Mouse (Mus musculus): Measurements from ENCODE around the gene Setd5. TPM values are rescaled to one million over a fixed set of nuclear protein-coding genes. Genes with fewer than 3 reads are reported as not detected.

Setd5 gene
- 100 to 1,000 TPM; 133 to 135 TPM for total RNA-seq (2021)

DNA sequence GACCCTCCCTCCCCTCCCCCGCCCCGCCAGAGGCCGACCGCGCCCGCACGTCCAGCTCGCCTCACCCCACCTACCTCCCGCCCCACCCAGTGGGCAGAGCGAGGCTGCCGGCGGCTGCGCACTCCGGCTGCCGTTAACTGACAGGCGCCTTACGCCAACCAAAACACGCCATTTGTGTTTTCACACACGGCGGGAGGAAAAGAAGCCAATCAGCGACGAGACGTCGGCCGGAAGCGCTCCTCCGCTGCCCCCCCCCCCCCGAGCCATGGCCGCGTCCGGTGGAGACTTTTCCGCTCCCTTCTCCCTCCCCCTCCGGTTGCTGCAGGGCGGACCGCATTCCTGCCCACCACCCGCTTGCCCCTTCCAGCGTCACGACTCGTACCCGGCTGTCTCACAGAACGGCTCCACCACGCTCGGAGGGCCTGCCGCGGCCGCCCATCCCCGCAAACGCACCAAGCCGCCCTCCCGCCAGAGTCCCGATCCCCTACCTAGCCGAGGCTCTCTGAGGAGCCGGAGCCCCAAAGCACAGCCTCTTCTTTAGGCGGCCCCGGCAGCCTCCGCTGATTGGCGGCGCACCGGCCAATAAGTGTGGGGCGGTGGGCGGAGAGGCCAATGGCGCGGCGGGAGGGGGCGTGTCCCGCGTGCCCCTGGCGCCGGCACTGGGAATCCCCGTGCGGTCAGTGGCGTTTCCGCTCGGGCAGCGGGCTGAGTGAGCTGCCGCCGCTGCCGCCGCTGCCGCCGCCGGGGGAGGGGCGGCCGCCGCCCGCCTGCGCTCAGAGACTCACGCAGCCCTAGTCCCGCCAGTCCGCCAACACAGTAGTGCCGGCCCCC, at the start of gene Setd5:
Setd5 (plus strand) TSS at position 680 of the 831 bp plus-strand sequence.
- intact Hi-C loops (cut with DNase I) = no loop called here

DNA sequence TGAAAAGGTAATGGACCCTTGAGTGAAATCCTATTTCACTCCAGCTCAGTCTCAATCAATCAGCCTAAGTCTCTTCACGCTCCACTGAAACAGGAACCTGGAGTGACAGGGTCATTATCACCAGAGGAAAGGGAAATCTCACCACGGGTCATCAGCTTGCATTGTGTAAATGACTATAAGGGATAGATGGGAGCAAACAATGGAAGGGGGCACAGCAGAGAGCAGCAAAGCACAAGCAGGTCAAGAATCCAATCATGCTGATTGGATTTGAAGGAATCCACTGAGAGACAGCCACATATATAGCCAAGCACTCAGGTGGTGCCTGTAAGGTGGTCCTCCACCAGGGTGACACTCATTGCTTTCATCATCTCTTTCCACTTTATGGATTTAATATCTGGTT, 49.7 kb upstream of the Setd5 start:
- no peak for DNase-seq (ENCODE audit: extremely low spot score in 1 of 2, low spot score in 2 of 2)
- intact Hi-C loops (cut with DNase I) = no loop called here

More for the DNA sequence above, at the start of gene Setd5:
- DNase-seq (ENCODE audit: extremely low spot score in 1 of 2, low spot score in 2 of 2) = peak; percentile 96 to 99

DNA sequence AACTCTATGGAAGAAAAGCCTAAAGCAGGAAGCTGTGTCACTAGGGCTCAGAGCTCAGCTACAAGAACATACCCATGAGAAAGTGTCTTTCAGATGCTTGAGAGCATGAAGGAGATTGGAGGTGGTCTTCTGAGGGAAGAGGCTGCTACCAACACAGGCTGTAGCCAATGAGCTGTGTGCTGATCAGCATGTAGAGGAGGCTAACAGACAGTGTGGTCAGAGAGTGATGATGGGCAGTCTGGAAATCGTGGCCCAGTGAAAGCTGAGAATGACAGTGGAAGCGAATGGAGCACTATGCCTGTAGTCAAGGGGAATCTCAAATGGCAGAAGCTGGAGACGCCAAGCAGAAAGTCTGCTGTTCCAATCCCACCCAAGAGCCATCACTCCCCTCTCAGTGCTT, 48.2 kb upstream of the Setd5 start:
- intact Hi-C loops (cut with DNase I) = no loop called here
- no peak for DNase-seq (ENCODE audit: extremely low spot score in 1 of 2, low spot score in 2 of 2)

DNA sequence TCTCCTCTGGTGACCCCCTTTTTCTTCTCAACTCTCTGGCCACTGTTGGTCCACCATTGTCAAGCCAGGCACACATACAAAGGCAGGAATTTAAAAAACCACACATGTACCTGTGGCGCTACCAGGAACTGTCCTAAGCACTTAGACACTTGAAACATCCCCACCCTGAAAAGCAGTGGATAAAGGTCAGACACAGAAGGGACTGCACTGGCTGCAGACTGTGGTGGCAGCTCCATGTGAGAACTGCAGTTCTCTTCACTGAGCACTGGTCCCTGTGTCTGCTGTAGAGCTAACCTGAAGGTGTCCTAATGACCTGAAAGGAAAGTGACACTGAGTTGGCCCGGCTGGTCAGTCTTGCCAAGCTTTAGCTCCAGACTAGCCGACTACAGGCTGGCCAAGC, 46.6 kb upstream of the Setd5 start:
- intact Hi-C loops (cut with DNase I) = no loop called here
- DNase-seq (ENCODE audit: extremely low spot score in 1 of 2, low spot score in 2 of 2) = no peak

DNA sequence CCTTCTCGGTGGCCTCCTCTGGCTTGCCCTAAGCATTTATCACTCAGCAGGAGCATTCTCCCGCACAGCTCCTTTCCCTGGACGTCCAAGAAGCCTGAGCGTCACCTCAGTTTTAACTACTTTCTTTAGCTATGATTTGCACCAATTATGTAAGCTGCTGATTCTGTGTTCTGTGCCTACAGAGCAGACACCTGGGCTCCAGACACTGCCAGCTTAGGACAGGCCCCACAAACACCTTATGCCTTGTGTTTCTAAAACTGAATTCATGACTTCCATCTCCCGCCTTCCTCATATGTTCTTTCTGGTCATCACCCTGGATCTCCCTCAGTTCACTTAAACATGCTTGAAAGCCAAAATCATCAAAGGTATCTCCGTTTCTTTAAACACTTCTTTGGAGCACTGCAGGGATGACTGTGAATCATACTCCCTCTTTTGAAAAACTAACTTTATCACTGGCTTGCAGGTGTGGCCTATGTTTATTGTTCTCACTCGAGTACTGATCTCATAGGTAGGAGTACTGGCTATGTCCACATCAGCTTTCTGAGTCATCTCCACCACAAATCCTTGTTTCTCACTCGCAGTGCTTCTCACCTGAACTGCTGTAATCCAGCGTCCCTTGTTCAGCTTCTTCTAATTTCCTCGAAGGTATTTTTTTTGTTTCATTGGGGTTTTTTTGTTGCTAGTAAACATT, 46.0 kb upstream of the Setd5 start:
- intact Hi-C loops (cut with DNase I) = no loop called here

DNA sequence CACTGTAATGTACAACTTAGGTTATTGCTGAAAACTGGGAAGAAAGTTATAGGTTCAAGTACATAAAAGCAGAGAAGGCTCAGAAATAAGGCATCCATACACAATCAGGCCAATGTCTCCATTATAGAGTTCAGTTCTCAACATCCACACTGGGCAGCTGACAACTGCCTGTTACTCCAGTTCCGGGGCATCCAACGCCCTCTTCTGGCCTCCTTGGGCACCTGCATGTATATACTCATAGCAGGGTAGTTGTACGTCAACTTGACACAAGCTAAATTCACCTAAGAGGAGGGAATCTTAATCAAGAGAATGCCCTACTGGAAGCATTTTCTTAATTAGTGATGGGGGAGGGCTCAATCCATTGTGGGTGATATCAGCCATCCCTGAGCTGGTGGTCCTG, 45.0 kb upstream of the Setd5 start:
- intact Hi-C loops (cut with DNase I) = no loop called here
- no peak for DNase-seq (ENCODE audit: extremely low spot score in 1 of 2, low spot score in 2 of 2)

More for the DNA sequence above, 46.0 kb upstream of the Setd5 start:
- DNase-seq (ENCODE audit: extremely low spot score in 1 of 2, low spot score in 2 of 2) = no peak

DNA sequence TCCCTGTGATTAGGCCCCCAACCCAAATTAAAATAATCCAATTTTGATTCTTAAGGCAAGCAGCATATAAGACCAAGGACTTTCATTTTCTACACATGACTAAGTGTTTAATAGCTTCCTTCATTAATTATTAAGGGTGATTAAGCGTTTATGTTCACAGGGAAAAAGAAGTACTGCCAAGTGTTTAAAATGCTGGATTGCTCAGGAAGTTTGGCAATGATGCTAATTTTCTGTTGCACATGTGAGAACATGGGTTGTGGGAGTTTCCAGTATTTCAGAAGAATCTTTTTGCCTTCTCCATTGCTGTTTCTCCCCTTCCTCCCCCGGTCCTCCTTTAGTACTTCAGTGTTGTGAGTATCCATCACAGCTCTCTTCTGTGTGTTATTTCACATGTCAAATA, 44.0 kb upstream of the Setd5 start:
- intact Hi-C loops (cut with DNase I) = no loop called here

DNA sequence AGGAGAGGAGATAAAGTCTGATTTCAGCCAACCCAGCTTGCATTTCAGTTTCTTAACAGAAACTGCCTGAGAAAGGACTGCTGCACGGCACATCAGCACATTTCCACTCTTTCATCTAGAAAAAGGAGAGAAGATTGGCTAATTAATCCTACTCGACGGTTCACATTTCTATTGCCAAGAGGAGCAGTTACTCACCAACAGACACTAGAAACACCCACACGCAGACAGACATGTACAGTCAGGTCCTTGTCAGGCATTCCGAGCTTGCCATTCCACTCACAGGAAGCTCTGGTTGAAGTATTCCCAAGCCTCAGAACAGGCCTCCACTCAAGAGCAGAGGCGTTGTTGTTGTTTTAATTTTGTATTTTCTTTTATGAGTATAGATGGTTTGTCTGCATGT, 42.7 kb upstream of the Setd5 start:
- intact Hi-C loops (cut with DNase I) = no loop called here
- no peak for DNase-seq (ENCODE audit: extremely low spot score in 1 of 2, low spot score in 2 of 2)

More for the DNA sequence above, 44.0 kb upstream of the Setd5 start:
- no peak for DNase-seq (ENCODE audit: extremely low spot score in 1 of 2, low spot score in 2 of 2)

DNA sequence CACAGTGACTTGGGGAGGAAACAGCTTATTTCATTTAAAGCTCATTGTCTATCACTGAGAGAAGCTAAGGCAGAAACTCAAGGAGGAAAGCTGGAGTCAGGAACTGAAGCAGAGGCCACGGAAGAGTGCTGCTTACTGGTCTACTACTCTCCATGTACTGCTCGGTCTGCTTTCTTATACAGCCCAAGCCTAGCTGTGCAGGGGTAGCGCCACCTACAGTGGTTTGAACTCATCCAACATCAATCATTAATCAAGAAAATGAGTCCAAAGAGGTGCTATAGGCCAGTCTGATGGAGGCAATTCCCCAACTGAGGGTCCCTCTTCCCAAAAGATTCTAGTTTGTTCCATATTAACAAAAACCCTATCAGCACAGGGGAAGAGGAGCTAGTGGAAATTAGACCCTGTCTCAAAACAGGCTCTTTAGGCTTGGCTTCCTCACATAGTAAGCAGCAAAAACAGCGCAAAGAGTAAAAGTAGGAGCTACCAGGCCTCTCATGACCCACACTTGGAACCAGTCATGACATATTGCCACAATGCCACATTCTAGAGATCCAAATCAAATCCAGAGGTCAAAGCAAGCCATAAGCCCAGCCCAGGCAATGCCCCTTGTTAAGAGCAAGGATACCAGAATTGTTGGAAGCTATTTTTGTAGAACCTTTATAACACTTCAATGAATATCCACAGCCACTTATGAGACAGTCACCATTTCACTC, 40.5 kb upstream of the Setd5 start:
- intact Hi-C loops (cut with DNase I) = no loop called here
- no peak for DNase-seq (ENCODE audit: extremely low spot score in 1 of 2, low spot score in 2 of 2)

DNA sequence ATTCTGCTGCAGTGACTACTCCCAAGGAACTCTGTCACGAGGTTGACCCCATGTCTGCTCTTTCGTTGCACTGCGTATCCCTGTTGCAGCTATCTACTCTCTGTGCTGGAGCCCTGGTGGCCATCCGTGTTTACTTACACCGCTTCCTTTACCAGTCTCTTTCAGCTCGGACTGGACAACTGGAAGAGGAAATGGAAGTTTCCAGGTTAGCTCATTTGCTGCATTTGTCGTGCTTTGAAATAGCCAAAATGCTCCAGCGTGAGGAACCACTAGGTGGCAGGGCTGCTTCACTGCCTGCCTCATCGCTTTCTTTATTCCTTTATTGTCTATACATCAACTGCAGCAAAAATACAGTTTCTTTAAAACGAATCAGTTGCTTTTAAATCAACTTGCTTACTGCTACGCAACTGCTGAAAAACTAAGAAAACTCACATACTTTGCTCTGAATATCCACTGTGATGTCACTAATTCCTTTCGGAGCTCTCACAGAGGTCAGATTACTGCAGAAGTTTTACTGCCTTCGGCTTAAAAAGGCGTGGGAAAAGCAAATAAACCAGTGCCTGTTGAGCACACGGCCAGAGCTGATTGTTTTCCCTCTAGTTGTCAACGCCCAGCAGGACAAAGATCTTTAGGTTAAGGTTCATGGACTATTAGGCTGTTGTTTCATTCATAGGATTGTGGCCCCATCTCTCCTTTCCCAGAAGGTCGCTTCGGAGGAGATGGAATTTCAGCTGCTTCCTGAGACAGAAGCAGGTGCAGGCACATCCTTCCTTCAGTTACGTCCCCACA, 39.0 kb upstream of the Setd5 start:
- intact Hi-C loops (cut with DNase I) = no loop called here
- peak; percentile 57 to 60 for DNase-seq (ENCODE audit: extremely low spot score in 1 of 2, low spot score in 2 of 2)

DNA sequence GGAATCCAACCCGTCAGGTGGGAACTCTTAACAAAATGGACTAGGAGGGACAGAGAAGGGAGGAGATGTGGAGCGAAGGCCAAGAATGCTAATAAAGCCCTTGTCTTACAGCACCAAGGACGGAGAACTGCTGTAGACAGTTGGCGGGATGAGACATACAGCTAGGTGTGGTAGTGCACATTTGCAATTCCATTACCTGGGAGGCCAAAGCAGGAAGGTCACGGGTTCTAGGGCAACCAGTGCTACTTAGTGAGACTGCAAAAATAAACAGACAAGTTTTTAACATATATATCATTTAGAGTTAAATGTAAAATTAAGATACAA, 38.5 kb upstream of the Setd5 start:
- intact Hi-C loops (cut with DNase I) = no loop called here
- no peak for DNase-seq (ENCODE audit: extremely low spot score in 1 of 2, low spot score in 2 of 2)

DNA sequence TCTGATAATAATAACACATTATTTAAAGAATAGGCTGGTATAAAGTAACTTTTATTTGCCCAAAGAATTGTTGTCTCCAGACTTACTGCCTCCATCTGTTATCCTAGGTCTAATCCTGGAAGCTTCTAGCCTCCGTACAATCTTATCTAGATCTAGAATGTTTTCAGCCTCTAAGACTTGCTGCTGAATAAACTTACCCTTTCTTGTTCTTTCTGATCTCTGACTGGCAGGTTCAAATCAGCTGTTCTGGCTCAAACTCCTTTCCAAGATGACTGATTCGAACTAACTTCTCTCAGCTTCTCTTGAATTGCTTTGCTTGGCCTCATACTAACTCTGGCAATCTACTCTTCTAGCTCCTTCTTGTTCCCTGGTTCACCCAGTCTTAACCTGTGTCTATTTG, 36.8 kb upstream of the Setd5 start:
- intact Hi-C loops (cut with DNase I) = no loop called here
- no peak for DNase-seq (ENCODE audit: extremely low spot score in 1 of 2, low spot score in 2 of 2)

DNA sequence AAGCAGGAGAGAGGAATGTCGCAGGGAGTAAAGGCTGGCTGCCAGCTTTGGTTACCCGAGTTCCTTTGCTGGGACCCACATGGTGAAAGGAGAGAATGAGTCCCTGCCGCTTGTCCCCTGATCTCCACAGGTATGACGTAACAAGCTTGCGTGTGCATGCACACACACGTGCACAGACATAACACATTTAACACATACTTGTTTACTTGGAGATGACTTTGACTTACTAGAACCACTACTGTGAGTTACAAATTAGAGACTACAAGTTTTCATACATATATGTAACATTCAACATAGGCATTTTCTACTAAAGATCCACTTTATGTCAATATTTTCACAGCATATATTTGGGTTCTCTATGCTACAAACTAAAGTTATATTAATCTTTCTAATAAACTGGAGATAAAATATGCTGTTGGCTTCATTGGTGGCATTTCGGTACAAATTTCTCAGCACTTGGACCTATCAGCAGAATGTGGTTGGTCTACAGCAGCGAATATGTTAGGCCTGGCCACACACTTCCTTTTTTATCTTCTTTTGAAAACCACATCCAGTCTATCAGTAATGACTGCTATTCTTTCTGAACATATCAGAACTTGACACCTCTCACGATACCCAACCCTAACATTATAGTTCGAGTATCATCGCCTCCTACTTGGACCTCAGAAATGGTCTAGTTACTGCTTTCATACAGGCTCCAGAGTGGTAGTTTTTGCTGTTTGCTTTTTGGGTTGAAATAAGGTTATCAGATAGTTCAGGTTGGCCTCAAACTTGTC, 35.8 kb upstream of the Setd5 start:
- DNase-seq (ENCODE audit: extremely low spot score in 1 of 2, low spot score in 2 of 2) = no peak
- intact Hi-C loops (cut with DNase I) = no loop called here

DNA sequence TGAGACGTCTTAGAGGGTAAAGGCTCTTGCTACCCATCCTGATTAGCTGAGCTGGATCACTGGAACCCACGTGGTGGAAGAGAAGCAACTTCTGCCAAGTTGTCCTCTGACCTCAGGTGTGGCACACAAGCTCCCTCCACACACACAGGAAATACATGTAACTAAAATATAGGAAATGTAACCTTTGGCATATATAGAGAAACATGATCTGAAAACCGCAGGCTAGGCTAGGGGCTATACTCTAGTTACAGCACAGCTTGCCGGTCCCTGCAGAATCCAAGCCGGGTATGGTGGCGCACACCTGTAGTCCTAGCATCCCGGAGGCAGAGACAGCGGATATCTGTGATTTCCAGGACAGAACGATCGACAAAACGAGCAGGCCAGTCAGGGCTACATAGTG, 31.6 kb upstream of the Setd5 start:
- no peak for DNase-seq (ENCODE audit: extremely low spot score in 1 of 2, low spot score in 2 of 2)
- intact Hi-C loops (cut with DNase I) = no loop called here

DNA sequence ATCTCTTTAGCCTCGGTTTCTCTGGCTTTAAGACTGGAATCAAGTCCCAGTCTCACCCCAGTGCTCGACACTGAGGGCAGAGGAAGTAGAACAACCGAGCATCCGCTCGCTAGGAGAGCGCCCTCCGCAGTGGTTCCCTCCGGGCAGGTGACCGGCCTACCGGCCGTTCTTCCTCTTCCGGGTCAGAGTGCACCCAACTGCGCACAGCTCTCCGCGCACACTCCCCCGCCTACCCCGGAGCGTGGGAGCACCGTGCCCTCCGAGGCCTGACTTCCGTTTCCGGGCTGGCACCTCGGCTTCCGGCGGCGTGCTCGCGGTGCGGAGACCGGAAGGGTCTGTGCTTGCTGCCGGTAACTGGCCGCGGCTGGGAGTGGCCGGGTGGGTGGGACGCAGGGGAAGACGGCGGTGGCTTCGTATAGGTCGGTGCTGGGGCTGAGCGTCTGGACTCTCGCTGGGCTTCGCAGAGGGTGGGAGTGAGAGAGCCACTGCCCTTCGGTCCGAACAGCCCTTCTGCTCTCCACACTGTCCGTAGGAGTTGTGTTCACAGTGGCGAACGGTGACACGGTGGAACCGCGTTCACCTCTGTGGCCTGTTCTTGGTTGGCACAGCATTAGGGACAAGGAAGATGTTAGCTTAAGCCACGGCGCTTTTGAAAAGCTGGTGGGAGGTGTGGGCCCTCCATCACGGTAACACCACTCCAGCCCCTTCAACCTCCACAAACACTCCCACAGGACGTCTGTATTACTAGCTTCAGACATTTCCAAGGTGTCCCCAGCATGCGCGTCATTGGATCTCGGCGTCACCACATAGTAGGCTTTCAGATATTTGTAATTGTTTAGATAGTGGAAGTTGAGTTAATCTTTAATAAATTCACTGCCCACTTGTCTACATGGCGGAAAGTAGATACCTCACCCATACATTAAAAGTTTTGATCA, 30.9 kb upstream of the Setd5 start, which contains the start of gene Thumpd3:
Thumpd3 (plus strand) TSS at position 185 of the 935 bp plus-strand sequence.
- intact Hi-C loops (cut with DNase I) = no loop called here
- DNase-seq (ENCODE audit: extremely low spot score in 1 of 2, low spot score in 2 of 2) = peak; percentile 95 to 99

DNA sequence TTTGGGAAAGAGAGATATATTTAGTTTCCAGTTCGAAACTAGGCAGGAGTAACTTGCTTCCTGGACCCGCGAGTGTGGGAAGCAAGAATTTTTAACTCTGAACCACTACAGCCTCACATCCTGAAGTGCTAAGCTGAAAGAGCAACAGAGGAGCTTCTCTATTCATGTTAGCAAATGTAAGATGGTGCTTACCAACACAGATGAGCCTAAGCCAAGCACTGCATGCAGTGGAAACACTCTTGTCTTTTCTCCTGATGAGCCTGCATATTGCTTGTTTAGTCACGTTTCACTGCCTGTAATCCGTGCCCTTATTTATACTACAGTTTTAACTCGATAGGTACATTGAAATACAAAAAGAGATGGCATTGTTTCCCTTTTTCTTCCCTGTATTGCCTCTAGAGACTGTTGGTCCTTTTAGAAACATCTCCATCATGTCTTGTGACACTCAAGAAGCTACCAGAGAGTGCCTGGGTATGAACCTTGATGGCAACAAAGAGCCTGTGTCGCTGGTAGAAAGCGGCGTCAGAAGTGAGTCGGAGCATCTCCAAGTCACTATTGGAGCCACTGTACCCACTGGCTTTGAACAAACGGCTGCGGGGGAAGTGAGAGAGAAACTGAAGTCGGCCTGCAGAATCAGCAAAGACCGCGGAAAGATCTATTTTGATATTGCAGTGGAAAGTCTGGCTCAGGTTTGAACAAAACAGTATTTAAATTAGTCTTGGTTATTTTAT, 30.0 kb upstream of the Setd5 start:
- intact Hi-C loops (cut with DNase I) = no loop called here
- DNase-seq (ENCODE audit: extremely low spot score in 1 of 2, low spot score in 2 of 2) = no peak

DNA sequence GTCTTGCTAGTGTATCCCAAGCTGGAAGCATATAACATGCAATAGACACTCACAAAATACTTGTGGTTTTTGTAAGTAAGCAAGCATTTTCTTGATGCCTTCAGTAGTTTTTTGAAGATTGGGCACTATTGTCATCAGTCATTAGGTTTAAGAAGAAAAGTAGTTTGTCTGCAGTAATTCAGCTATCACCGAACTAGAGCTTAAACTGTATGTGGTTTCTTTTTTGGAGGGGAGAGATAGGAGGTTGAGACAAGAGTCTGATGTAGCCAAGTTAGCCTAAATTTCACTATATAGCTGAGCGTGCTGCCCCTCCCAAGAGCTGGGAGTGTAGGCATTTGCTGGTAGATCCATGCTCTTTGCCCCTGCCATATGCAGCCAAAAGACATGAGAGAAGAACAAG, 28.8 kb upstream of the Setd5 start:
- no peak for DNase-seq (ENCODE audit: extremely low spot score in 1 of 2, low spot score in 2 of 2)
- intact Hi-C loops (cut with DNase I) = no loop called here
